Mouse (Mus musculus): ENCODE results near the gene Sertad3.

GRCm38 (mm10) chr7:27475596-27475995 is 2.0 kb downstream of the Sertad3 start:
- TF ChIP-seq POLR2A (IDR thresholded peaks at IDR 0.05; ENCODE audit: low read depth, low read length) (no peak), CTCF (IDR thresholded peaks at IDR 0.05; ENCODE audit: borderline replicate concordance, insufficient read depth, low read length) (no peak)

Data from embryonic fibroblast, embryonic 13.5 days (primary cell).